Mouse (Mus musculus) forebrain, embryonic 11.5 days (tissue): ENCODE measurements around the gene Cfap46. TPM values are rescaled to one million over a fixed set of nuclear protein-coding genes. Genes with fewer than 3 reads are reported as not detected.

Source experiments
- ATAC-seq: fragments of 200-750 bp; cut with Nextera tagmentation; replicated peaks from 2 replicates; pipeline ENCODE4 v1.8.0; 2017; ENCODE audit warnings: moderate TSS enrichment; ENCODE audit not compliant: low FRiP score
- DNase-seq: peaks from one replicate; pipeline ENCODE4 v3.0.0-alpha.2; 2017; ENCODE audit warnings: low spot score
- H3K27ac ChIP-seq: fragments of 300-500 bp; sonication (generic); 2 replicates; pipeline ENCODE4 v1.5.1; 2014; ENCODE audit warnings: low read depth, low read length
- H3K27me3 ChIP-seq: fragments of 300-500 bp; sonication (generic); 2 replicates; pipeline ENCODE4 v1.6.1; 2014; ENCODE audit warnings: mild to moderate bottlenecking, low read length, mixed read lengths; ENCODE audit not compliant: control insufficient read depth, insufficient read depth
- H3K36me3 ChIP-seq: fragments of 300-500 bp; sonication (generic); 2 replicates; pipeline ENCODE4 v1.6.1; 2014; ENCODE audit warnings: mild to moderate bottlenecking, low read length, moderate library complexity, mixed read lengths; ENCODE audit not compliant: control insufficient read depth, insufficient read depth
- H3K4me1 ChIP-seq: fragments of 300-500 bp; sonication (generic); replicated peaks from 2 replicates; pipeline ENCODE4 v1.6.1; 2014; ENCODE audit warnings: low read length, mixed read lengths; ENCODE audit not compliant: control insufficient read depth, insufficient read depth
- H3K4me2 ChIP-seq: fragments of 300-500 bp; sonication (generic); 2 replicates; pipeline ENCODE4 v1.6.1; 2014; ENCODE audit warnings: low read depth, mild to moderate bottlenecking, low read length, moderate library complexity, mixed read lengths; ENCODE audit not compliant: severe bottlenecking
- H3K4me3 ChIP-seq: fragments of 300-500 bp; sonication (generic); 2 replicates; pipeline ENCODE4 v1.5.1; 2014; ENCODE audit warnings: low read depth, low read length
- H3K9ac ChIP-seq: fragments of 300-500 bp; sonication (generic); 2 replicates; pipeline ENCODE4 v1.6.1; 2014; ENCODE audit warnings: low read length
- H3K9me3 ChIP-seq: fragments of 300-500 bp; sonication (generic); 2 replicates; pipeline ENCODE4 v1.6.1; 2016; ENCODE audit warnings: low read length, mixed read lengths; ENCODE audit not compliant: control insufficient read depth
- WGBS: fragments of 180-500 bp; shearing (Covaris S2); extraction: QIAGEN DNeasy Blood & Tissue Kit; methylation state at CpG from one replicate; pipeline ENCODE4 v1.1.7; 2014; 5-methylcytosine and 5-hydroxymethylcytosine counted together
- polyA plus RNA-seq: library from polyadenylated mRNA; unstranded; fragments of >200 nt; fragmentation: Nextera tagmentation; extraction: Ambion mirVana; gene quantifications from 2 replicates; pipeline ENCODE4 v1.2.1, GENCODE M21; 2014

The Cfap46 gene
- polyA plus RNA-seq, 1 experiment from 2014 or later, result 0.59 TPM

- H3K9ac ChIP-seq, result peak overlapping the region; percentile 33; the same call in 1 of the 2 replicates
- no peaks in the 10 kb centered on the region for H3K36me3 ChIP-seq
- H3K4me2 ChIP-seq, result peak overlapping the region; percentile 59
- no peak overlapping the region for H3K27ac ChIP-seq
- peaks cover 90% of the 10 kb centered on the region for H3K27me3 ChIP-seq
- H3K4me3 ChIP-seq, result peak overlapping the region; percentile 40
- peaks cover 19% of the 10 kb centered on the region for H3K4me1 ChIP-seq
- peak; percentile 70 for DNase-seq
- WGBS, result under 1% methylated on average over 82 of the region's 82 CpGs
- ATAC-seq, result 0 out of 2 replicates have a peak, but pooled peaks have one; percentile 35
- H3K9me3 ChIP-seq, result no peaks in the 10 kb centered on the region
These were observed 101.6 kb downstream of the Cfap46 start for GRCm38 (mm10) chr7:139581801-139582571.

- Histone ChIP-seq H3K9ac (peak overlapping the region; percentile 27; the same call in 1 of the 2 replicates), H3K4me1 (peaks cover 19% of the 10 kb centered on the region), H3K27me3 (peaks cover 81% of the 10 kb centered on the region), H3K4me2 (peak overlapping the region; percentile 59), H3K27ac (no peak overlapping the region), H3K36me3 (no peaks in the 10 kb centered on the region), H3K4me3 (peak overlapping the region; percentile 40), H3K9me3 (no peaks in the 10 kb centered on the region)
- DNase-seq (peak; percentile 61), ATAC-seq (no peak)
- WGBS, result 2% methylated on average over 76 of the region's 78 CpGs
These were observed 102.5 kb downstream of the Cfap46 start for GRCm38 (mm10) chr7:139580851-139581775.

- Histone ChIP-seq H3K9me3 (no peaks in the 10 kb centered on the region), H3K4me3 (no peak overlapping the region), H3K4me2 (no peak overlapping the region), H3K27ac (no peak overlapping the region), H3K36me3 (no peaks in the 10 kb centered on the region), H3K27me3 (peaks cover 66% of the 10 kb centered on the region), H3K4me1 (peaks cover 16% of the 10 kb centered on the region), H3K9ac (no peak overlapping the region)
- DNase-seq, result no peak
- WGBS, result 58% methylated on average over 21 of the region's 21 CpGs
- ATAC-seq, result no peak
These were observed 104.2 kb downstream of the Cfap46 start for GRCm38 (mm10) chr7:139579261-139579905.

- Histone ChIP-seq H3K27ac (no peak overlapping the region), H3K4me3 (no peak overlapping the region), H3K27me3 (peaks cover 34% of the 10 kb centered on the region), H3K9me3 (no peaks in the 10 kb centered on the region), H3K4me2 (no peak overlapping the region), H3K9ac (no peak overlapping the region), H3K4me1 (0 out of 2 replicates have a peak, but pooled peaks cover under 1% of the 10 kb centered on the region), H3K36me3 (no peaks in the 10 kb centered on the region)
- no peak for ATAC-seq
- WGBS, result 92% methylated on average over 16 of the region's 16 CpGs
- no peak for DNase-seq
These were observed 107.4 kb downstream of the Cfap46 start for GRCm38 (mm10) chr7:139576064-139576686.

- 94% methylated on average over 3 of the region's 3 CpGs for WGBS
- no peak overlapping the region for H3K27ac ChIP-seq
- no peaks in the 10 kb centered on the region for H3K36me3 ChIP-seq
- peaks cover 2% of the 10 kb centered on the region; the same call in 1 of the 2 replicates for H3K27me3 ChIP-seq
- H3K9ac ChIP-seq, result no peak overlapping the region
- ATAC-seq, result no peak
- no peaks in the 10 kb centered on the region for H3K9me3 ChIP-seq
- DNase-seq, result no peak
- H3K4me3 ChIP-seq, result no peak overlapping the region
- no peak overlapping the region for H3K4me2 ChIP-seq
- H3K4me1 ChIP-seq, result no peaks in the 10 kb centered on the region
These were observed 111.0 kb downstream of the Cfap46 start for GRCm38 (mm10) chr7:139572665-139573064.

GRCm38 (mm10) chr7:139570788-139571187 is 112.8 kb downstream of the Cfap46 start:
- Histone ChIP-seq H3K4me1 (no peaks in the 10 kb centered on the region), H3K4me3 (no peak overlapping the region), H3K4me2 (no peak overlapping the region), H3K27ac (no peak overlapping the region), H3K27me3 (no peaks in the 10 kb centered on the region), H3K9me3 (no peaks in the 10 kb centered on the region), H3K9ac (no peak overlapping the region), H3K36me3 (no peaks in the 10 kb centered on the region)
- WGBS, result 94% methylated on average over 5 of the region's 5 CpGs
- DNase-seq (no peak), ATAC-seq (no peak)

- H3K4me3 ChIP-seq, result no peak overlapping the region
- ATAC-seq (no peak), DNase-seq (no peak)
- H3K4me2 ChIP-seq, result no peak overlapping the region
- no peaks in the 10 kb centered on the region for H3K4me1 ChIP-seq
- 92% methylated on average over 8 of the region's 8 CpGs for WGBS
- H3K27ac ChIP-seq, result no peak overlapping the region
- no peaks in the 10 kb centered on the region for H3K9me3 ChIP-seq
- no peaks in the 10 kb centered on the region; the same call in 1 of the 2 replicates for H3K27me3 ChIP-seq
- H3K36me3 ChIP-seq, result no peaks in the 10 kb centered on the region
- H3K9ac ChIP-seq, result no peak overlapping the region
These were observed 117.1 kb downstream of the Cfap46 start for GRCm38 (mm10) chr7:139566533-139566932.

GRCm38 (mm10) chr7:139565998-139566397 is 117.6 kb downstream of the Cfap46 start:
- H3K4me2 ChIP-seq, result no peak overlapping the region
- 82% methylated on average over 6 of the region's 6 CpGs for WGBS

More at GRCm38 (mm10) chr7:139565998-139566397, 117.6 kb downstream of the Cfap46 start:
- Histone ChIP-seq H3K9ac (no peak overlapping the region), H3K4me1 (no peaks in the 10 kb centered on the region), H3K4me3 (no peak overlapping the region), H3K9me3 (no peaks in the 10 kb centered on the region), H3K27me3 (no peaks in the 10 kb centered on the region; the same call in 1 of the 2 replicates), H3K36me3 (no peaks in the 10 kb centered on the region), H3K27ac (no peak overlapping the region)
- ATAC-seq (no peak), DNase-seq (no peak)
